Mouse (Mus musculus) kidney, postnatal 10 days (tissue): ENCODE measurements at regions not wholly inside any gene's neighbourhood (a gene's known extent, or its start where the extent isn't known, plus 50 kb on each side); places are given as distances from the start of the nearest gene placed in this dataset.
A peak's percentile ranks its signal among the peaks of the same experiment; 100 is the strongest.

ENCODE experiments used
- DNase-seq: peaks from one replicate; pipeline ENCODE4 v3.0.0; 2021; ENCODE audit warnings: mixed read lengths

- peak; percentile 59 for DNase-seq
Measured at GRCm38 (mm10) chr14:105779349-105779748, 117.3 kb downstream of the Spry2 start.

- no peak for DNase-seq
Measured at GRCm38 (mm10) chr14:105773674-105774073, 122.9 kb downstream of the Spry2 start.

- peak; percentile 22 for DNase-seq
Measured at GRCm38 (mm10) chr14:105767100-105767499, 129.5 kb downstream of the Spry2 start.

GRCm38 (mm10) chr14:105752509-105753375 lies 143.9 kb downstream of the Spry2 start:
- no peak for DNase-seq

- DNase-seq: no peak
Measured at GRCm38 (mm10) chr14:105751762-105752161, 144.9 kb downstream of the Spry2 start.

- DNase-seq: no peak
Measured at GRCm38 (mm10) chr14:105744578-105744977, 152.0 kb downstream of the Spry2 start.

GRCm38 (mm10) chr14:105744125-105744524 lies 152.5 kb downstream of the Spry2 start:
- DNase-seq: peak; percentile 26

- peak; percentile 82 for DNase-seq
Measured at GRCm38 (mm10) chr14:105740889-105741288, 155.7 kb downstream of the Spry2 start.

GRCm38 (mm10) chr14:105738568-105738967 lies 158.1 kb downstream of the Spry2 start:
- no peak for DNase-seq

- peak; percentile 27 for DNase-seq
Measured at GRCm38 (mm10) chr14:105736352-105736751, 160.3 kb downstream of the Spry2 start.

GRCm38 (mm10) chr14:105734291-105734690 lies 162.3 kb downstream of the Spry2 start:
- DNase-seq: no peak

GRCm38 (mm10) chr14:105733013-105733728 lies 163.4 kb downstream of the Spry2 start:
- peak; percentile 80 for DNase-seq

GRCm38 (mm10) chr14:105732221-105733012 lies 164.2 kb downstream of the Spry2 start:
- peak; percentile 87 for DNase-seq

GRCm38 (mm10) chr14:105730786-105731185 lies 165.8 kb downstream of the Spry2 start:
- peak; percentile 55 for DNase-seq

GRCm38 (mm10) chr14:105728841-105729240 lies 167.8 kb downstream of the Spry2 start:
- DNase-seq: no peak

GRCm38 (mm10) chr14:105725741-105726140 lies 170.9 kb downstream of the Spry2 start:
- DNase-seq: no peak

GRCm38 (mm10) chr14:105722923-105723322 lies 173.7 kb downstream of the Spry2 start:
- no peak for DNase-seq

- DNase-seq: no peak
Measured at GRCm38 (mm10) chr14:105721576-105721975, 175.0 kb downstream of the Spry2 start.

- DNase-seq: no peak
Measured at GRCm38 (mm10) chr14:105720816-105721510, 175.7 kb downstream of the Spry2 start.

- DNase-seq: no peak
Measured at GRCm38 (mm10) chr14:105718676-105719441, 177.8 kb downstream of the Spry2 start.

GRCm38 (mm10) chr14:105717821-105718220 lies 178.8 kb downstream of the Spry2 start:
- DNase-seq: no peak

GRCm38 (mm10) chr14:105708691-105709090 lies 187.9 kb downstream of the Spry2 start:
- DNase-seq: no peak
